Mouse (Mus musculus): Measurements from ENCODE around the gene Gm10521.
"Not testable (repeated sequence)": the region's sequence is repeated elsewhere in the genome, so short reads cannot be mapped to it uniquely, and the experiment has no call there.

Gm10521 gene

DNA sequence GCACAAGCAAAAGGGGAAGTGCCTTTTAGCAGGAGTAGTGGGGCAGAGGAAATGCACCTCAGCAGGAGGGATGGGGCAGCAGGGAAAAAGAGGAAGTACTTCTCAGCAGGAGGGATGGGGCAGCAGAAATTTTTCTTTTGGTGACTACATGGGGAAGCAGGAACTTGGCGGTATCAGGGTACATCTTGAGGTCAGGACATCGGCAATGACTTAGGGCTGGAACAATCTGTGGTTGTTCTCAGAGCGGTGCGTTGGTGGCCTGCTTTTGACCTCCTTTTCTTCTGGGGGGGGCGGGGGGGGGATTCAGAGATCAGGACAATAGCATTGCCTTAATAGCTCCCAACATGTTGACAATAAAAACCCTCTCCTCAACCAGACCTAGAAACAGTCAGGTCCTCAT is at the start of gene Gm10521:
Gene Gm10521 (plus strand): TSS at position 301 of the 400 bp plus-strand sequence.
- not testable (repeated sequence) for DNase-seq

GRCm38 (mm10) chr1:171848201-171848600 is 47.3 kb upstream of the Gm10521 start:
- no peak for DNase-seq

- no peak for DNase-seq
These were observed 46.7 kb upstream of the Gm10521 start for GRCm38 (mm10) chr1:171848757-171849156.

DNA sequence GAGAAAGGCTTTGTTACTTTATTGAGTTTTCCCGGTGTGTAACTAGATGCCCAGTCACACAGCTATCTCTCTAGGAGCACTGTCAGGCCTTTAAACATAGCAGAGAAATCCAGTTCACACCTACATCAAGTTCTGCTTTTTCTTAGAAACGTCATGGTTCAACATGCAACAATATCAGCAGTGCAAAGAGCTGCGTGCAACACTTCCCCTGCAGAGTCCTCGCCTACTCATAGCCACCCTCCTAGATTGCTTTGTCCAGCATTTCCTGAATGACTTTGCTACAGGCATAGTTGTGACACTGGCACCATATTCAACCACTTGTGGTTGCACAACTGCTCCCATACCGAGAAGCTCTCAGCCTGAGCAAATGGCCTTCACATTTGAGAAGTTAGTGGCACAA is 46.0 kb upstream of the Gm10521 start:
- DNase-seq = no peak

DNA sequence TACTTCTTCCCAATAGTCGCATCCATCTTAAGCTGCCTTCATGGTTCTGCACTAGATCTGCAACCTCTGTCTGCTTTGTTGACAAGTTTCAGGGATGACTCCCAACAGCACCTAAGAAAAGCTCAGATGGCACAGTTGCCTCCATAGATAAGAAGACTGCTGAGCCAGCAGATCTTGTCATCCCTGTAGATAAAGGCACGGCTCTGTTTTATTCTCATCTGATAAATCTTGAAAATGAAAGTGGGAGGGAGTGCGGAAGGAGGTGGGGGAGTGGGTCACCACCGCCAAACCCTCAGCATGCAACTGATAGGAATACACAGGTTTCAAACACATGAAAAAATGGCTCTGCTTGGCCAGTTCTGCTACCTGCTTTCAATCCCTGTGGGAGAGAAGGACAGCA is 30.0 kb upstream of the Gm10521 start:
- DNase-seq = no peak

DNA sequence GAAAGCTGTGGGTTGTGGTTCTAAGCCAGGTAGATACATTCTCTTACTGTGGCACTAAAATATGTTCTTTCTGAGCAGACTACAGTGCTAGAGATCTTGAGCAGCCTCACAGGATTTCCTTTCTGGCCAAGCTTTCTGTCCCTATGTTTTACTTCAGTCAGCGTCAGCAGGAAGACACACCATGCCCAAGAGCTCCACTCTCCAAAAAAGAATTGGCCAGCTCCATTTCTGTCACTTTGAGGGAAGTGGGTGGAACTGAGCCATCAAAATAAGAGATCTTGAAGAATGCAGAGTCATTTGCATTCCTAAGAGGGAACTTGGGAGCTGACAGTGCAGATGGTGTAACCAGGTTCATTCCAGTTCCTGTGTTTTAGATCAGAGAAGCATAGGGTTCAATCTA is 8.5 kb upstream of the Gm10521 start:
- DNase-seq = no peak

DNA sequence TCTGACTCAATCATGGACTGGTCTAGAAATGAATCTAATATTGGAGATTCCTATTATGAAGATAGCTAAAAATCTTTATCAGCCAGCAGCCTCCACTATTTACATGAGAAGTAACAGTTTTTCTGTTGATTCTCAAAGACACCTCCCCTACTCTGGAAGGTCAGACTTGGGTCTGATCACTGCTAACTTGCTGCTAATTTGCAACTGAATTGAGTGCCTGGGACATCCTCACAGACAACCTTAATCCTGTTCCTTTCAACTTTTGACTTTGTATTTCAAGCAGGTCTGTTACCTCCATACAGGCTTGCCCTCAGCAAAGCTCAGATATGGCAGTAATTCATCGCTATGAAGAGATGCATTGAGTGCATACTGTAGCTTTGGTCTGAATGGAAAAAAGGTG is 8.5 kb downstream of the Gm10521 start:
- DNase-seq = no peak

DNA sequence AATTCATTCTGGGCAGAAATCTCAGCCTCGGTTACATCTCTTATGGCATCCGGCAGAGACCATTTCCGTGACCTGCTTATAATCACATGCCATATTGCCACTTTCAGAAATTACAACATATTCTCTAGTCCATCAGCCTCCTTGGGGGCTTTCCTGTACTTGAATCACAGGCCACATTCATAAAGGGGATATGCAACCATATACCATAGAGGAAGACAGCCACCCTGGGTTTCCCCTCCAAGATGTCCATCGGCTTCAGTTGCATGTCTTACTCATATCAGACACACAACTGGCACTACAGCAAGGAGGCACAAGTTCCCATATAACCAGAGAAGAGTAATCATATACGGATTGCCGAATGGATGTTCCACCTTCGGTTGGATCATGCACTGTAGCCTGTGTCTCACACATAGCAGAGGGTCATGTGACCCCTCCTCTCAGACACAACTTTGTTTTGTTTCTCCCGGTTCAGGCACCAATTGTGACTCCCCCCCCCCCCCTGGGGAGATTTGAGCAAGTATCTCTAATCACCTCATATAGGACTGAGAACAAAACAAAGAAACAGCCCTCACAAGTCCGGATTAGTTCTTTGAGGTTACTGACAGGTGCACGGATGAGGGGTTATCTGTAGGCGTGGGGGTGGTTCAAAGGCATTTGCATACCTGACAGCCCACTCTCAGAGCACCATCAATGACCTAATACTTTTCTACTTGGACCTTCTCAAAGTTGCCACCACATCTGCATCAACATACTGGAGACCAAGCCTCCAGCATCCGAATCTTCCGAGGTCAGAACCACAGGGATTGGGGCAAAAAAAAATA is 20.4 kb downstream of the Gm10521 start:
- no peak for DNase-seq

DNA sequence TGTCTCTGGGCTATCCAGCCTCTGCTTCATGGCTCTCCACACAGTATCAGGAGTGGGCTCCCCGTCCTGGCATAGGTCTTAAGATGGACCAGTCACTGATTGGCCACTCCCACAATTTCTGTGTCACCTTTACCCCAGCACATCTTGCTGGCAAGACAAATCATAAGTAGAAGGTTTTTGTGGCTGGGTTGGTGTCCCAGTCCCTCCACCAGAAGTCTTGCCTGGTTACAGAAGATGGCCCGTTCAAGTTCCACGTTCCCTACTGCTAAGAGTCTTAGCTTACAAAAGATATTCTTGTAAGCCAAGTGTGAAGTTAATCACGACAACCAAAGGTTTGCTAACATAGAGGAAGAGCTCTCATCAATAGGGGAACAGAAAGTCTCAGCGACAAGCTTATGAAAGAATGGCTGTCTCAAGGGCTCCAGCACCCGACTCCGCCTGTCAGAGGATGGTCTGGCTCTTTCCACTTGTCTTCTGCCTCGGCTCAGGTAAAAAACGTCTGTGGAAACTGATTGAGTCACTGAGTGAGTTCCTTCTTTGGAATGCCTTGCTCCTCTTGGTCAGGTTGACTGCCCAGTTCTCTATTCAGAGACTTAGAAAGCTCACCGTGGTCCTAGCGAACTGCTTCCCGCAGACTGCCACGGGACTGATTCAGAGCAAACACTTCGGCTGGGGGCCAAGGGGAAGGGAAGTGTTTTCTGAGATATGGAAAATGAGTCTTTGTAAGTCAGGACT is 22.0 kb downstream of the Gm10521 start, which contains the start of gene Slamf6:
Gene Slamf6 (plus strand): TSS at position 211 of the 735 bp plus-strand sequence.
- DNase-seq = no peak

GRCm38 (mm10) chr1:171918136-171918920 is 22.9 kb downstream of the Gm10521 start:
- no peak for DNase-seq

DNA sequence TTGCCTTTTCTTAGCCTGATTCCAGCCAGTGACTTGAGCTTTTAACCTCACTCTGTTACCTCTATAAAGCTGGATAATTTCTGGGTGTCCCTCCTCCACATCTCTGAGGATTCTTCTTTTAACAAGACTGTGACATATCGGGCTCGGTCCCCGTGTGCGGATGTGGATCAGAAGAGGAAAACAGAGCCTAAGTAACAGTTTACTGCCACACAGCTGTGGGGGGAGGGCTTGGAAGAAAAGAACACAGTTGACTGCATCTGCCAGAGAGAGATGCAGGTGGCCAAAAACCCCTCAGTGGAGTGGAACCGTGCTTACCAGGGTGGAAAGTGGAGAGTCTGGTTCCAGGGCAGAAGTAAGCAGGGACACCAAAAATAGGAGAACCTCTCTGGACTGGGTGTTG is 23.7 kb downstream of the Gm10521 start:
- no peak for DNase-seq

GRCm38 (mm10) chr1:171919901-171920510 is 24.5 kb downstream of the Gm10521 start:
- DNase-seq = no peak

DNA sequence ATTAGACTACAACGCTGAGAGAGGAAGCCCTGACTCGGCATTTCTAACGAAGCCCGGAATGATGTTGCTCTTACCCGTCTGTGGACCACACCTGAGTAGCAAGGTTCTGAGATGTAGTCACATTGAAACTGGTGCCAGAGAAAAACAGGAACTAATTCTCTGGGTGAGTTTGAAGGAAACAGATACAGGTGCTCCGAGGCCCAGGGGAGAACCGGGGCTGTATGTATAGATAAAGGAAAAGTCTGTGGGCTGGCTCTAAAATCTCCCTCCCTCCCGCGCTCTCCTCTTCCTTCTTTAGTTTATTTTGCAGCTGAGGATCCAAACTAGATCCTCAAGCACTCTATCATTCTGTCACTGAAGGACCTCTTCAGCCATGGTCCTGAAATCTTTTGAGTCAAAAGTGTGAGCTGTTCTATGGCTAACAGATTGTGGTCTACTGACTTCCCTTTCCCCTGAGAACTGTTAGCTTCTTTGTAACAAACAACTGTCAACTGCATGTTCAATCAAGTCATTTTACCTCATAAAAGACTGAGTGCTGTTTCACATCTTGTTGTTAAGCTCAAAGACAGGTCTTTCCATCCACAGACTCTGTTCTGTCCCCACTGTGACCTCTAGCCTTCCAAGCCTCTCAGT is 25.6 kb downstream of the Gm10521 start:
- DNase-seq = no peak

DNA sequence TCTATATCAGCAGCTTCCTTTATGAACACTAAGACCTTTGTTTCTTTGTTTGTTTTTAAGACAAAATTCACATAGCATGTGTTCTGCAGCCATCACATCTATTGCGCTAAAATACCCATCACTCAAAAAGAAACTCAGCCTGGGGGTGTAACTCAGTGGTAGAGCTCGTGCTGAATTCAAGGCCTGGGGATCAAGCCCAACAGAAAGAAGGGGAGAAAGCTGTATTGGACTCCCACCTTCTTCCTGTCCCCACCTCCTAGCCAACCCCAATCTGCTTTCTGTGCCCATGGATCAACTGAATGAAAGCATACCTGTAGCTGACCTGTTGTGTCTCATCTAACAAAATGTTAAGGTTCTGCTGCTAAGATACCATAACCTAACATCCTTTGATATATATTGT is 26.2 kb downstream of the Gm10521 start:
- no peak for DNase-seq

GRCm38 (mm10) chr1:171922844-171923243 is 27.4 kb downstream of the Gm10521 start:
- no peak for DNase-seq

DNA sequence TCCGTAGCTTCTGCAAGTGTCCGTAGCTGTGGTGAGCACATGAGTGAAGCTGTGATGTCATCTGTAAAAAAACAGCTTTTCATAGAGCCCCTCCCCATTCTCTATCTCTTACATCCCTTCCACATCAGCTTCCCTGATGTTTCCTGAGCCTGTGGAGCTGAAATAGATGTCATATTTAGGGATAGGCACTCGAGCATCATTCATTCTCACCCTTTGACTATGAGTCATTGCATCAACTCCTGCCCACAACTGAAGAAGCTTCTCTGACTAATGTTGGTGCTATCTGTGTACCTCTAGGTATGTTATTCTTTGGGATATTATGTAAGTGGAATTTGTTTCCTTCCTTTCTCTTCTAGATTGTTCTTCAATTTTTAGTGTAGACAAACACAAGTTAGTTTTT is 29.4 kb downstream of the Gm10521 start:
- no peak for DNase-seq

DNA sequence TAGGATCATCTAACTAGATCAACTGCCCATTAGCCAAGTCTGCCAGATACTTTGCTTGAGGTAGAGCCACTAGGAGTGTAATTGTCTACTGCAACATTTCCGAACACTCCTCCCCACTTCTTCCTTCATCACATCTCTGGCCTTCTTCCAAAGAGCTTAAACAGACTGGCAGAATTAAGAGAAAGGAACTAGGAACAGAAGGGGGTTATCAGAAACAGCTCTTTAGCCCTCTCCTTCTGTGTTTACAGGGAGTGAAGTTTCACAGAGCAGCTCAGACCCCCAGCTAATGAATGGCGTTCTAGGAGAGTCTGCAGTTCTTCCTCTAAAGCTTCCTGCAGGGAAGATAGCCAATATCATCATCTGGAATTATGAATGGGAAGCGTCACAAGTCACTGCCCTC is 38.4 kb downstream of the Gm10521 start:
- no peak for DNase-seq

GRCm38 (mm10) chr1:171938952-171939948 is 43.8 kb downstream of the Gm10521 start:
- DNase-seq = no peak

DNA sequence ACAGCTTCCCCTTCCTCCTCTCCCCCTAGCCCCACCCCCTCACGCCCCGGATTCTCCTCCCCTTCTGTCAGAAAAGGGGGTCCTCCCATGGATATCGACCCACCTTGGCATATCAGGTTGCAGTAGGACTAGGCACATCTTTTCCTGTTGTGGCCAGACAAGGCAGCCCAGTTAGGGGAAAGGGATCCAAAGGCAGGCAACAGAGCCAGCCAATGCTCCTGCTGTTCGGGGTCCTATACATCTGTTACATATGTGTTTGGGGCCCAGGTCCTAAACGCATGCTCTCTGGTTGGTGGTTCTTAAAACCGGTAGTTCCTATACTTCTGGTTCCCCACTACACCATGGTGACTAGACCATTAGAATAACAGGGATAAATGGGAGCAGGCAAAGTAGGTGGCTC is 45.2 kb downstream of the Gm10521 start:
- no peak for DNase-seq

GRCm38 (mm10) chr1:171946447-171946995 is 51.1 kb downstream of the Gm10521 start:
- no peak for DNase-seq
